Mouse (Mus musculus): ENCODE data around the gene Erc2. TPM values are rescaled to one million over a fixed set of nuclear protein-coding genes. Genes with fewer than 3 reads are reported as not detected.

Erc2 gene
- total and polyA plus RNA-seq, 3 experiments, result not detected

DNA sequence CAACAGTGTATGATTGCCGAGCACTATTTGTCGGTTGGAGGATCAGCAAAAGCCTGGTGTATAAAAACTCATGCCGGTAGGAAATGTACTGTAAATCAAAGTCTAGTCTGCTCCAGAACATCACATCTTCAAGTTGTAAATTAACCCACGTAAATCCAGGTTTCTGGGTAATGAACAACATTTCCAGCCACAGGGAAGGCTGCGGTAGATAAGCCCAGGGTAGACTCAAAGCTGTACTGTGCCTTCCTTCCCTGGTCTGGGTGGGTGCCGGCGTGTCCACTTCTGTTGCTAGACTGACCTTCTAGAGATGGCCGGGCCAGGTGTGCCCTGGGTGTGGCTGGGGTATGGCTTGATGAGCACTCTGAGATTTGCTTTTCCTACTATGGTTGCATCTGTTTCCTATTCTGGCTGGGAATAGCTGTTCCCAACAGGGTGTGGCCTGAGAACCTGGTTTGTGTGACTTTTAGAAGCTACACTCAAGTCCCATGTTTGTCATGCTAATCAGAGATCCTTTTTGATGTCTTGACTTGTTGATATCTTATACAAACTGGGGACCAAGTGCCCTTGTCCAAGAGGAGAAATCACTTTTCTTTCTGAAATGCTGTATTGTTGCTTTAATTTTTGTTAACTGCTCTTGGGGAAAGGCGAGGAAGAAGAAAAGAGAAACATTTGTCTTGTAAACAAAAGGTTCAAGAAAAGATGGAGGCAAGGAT lies 616.3 kb downstream of the Erc2 start:
- no peak for TF ChIP-seq MAFK (IDR thresholded peaks at IDR 0.05; ENCODE audit: insufficient replicate concordance, low read length)
- no peak for TF ChIP-seq ZC3H11A (IDR thresholded peaks at IDR 0.05; ENCODE audit: low read depth, low read length)
- no peak for DNase-seq (ENCODE audit: extremely low read depth)
- Histone ChIP-seq H3K9me3 (replicated peaks; ENCODE audit: low read length) (peaks cover 56% of the 10 kb centered on the region), H3K9ac (ENCODE audit: insufficient read depth, low read depth) (no peak overlapping the region), H3K36me3 (replicated peaks in 1 of 2; ENCODE audit: control insufficient read depth in 1 of 2, insufficient read depth in 1 of 2, low read length in 1 of 2) (no peaks in the 10 kb centered on the region), H3K27ac (ENCODE audit: insufficient read depth, low read depth) (no peak overlapping the region), H3K27me3 (replicated peaks) (no peaks in the 10 kb centered on the region), H3K4me3 (replicated peaks in 1 of 3; ENCODE audit: low read depth in 2 of 3, low read length in 2 of 3, poor library complexity in 1 of 3) (no peak overlapping the region), H3K4me1 (ENCODE audit: control insufficient read depth in 1 of 2, insufficient read depth in 2 of 2) (no peaks in the 10 kb centered on the region), H3K4me2 (ENCODE audit: insufficient read depth, low read depth, poor library complexity, severe bottlenecking) (no peak overlapping the region), H3K79me2 (replicated peaks; ENCODE audit: control insufficient read depth, extremely low read depth, insufficient read depth, poor library complexity, severe bottlenecking) (no peaks in the 10 kb centered on the region)
- dilution Hi-C loops (cut with MboI; ENCODE audit: extremely low pct_ligation_motif_present, extremely low pct_unique_long_range_greater_than_20kb, low sequenced_read_pairs) (no loop called here), in situ Hi-C loops (cut with MboI; ENCODE audit: low pct_ligation_motif_present, low pct_unique_long_range_greater_than_20kb, low sequenced_read_pairs) (no loop called here)

DNA sequence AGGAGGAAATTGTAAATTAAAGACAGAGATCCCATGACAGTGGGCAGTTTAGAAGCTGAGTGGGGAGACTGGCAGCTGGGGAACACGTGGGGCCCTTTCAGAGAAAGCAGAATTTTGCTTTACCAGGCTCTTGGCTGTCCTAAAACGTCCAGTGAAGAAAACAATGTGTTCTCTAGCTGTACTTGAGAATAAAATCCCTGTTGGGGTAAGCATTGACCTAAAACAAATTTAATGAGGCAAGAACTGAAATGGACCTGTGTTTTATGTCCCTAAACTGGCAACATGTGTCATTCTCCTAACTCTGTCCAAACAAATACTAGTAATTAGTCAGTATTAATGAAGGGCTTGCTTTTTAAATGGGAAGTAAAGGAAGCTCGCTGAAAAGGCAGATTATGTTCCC lies 617.9 kb downstream of the Erc2 start:
- Histone ChIP-seq H3K9me3 (replicated peaks; ENCODE audit: low read length) (peaks cover 54% of the 10 kb centered on the region), H3K4me2 (ENCODE audit: insufficient read depth, low read depth, poor library complexity, severe bottlenecking) (no peak overlapping the region), H3K27ac (ENCODE audit: insufficient read depth, low read depth) (no peak overlapping the region), H3K9ac (ENCODE audit: insufficient read depth, low read depth) (no peak overlapping the region), H3K79me2 (replicated peaks; ENCODE audit: control insufficient read depth, extremely low read depth, insufficient read depth, poor library complexity, severe bottlenecking) (no peaks in the 10 kb centered on the region), H3K4me3 (replicated peaks in 1 of 3; ENCODE audit: low read depth in 2 of 3, low read length in 2 of 3, poor library complexity in 1 of 3) (no peak overlapping the region), H3K4me1 (ENCODE audit: control insufficient read depth in 1 of 2, insufficient read depth in 2 of 2) (no peaks in the 10 kb centered on the region), H3K36me3 (replicated peaks in 1 of 2; ENCODE audit: control insufficient read depth in 1 of 2, insufficient read depth in 1 of 2, low read length in 1 of 2) (no peaks in the 10 kb centered on the region), H3K27me3 (replicated peaks) (no peaks in the 10 kb centered on the region)
- DNase-seq (ENCODE audit: extremely low read depth), result no peak
- TF ChIP-seq JUND (conservative IDR thresholded peaks at IDR 0.05; ENCODE audit: low read depth, low read length), result no peak
- TF ChIP-seq KAT2A (IDR thresholded peaks at IDR 0.05; ENCODE audit: insufficient replicate concordance, low read length), result no peak
- TF ChIP-seq JUN (IDR thresholded peaks at IDR 0.05; ENCODE audit: insufficient read depth, low read depth, low read length), result no peak
- TF ChIP-seq MEF2A (IDR thresholded peaks at IDR 0.05; ENCODE audit: borderline replicate concordance, low read depth, low read length), result no peak
- TF ChIP-seq MXI1 (IDR thresholded peaks at IDR 0.05; ENCODE audit: low read depth, low read length), result no peak
- no peak for TF ChIP-seq NRF1 (IDR thresholded peaks at IDR 0.05; ENCODE audit: low read depth, low read length)
- TF ChIP-seq ZC3H11A (IDR thresholded peaks at IDR 0.05; ENCODE audit: low read depth, low read length), result no peak
- no peak for TF ChIP-seq POLR2A (IDR thresholded peaks at IDR 0.05; ENCODE audit: low read depth, low read length)
- no peak for TF ChIP-seq MAZ (IDR thresholded peaks at IDR 0.05; ENCODE audit: low read depth, low read length)
- no peak for TF ChIP-seq HCFC1 (IDR thresholded peaks at IDR 0.05; ENCODE audit: low read depth, low read length)
- TF ChIP-seq SMC3 (IDR thresholded peaks at IDR 0.05; ENCODE audit: low read depth, low read length), result no peak
- TF ChIP-seq RCOR1 (conservative IDR thresholded peaks at IDR 0.05; ENCODE audit: low read depth, low read length), result no peak
- no peak for TF ChIP-seq ZKSCAN1 (IDR thresholded peaks at IDR 0.05; ENCODE audit: borderline replicate concordance, low read depth, low read length)
- no peak for TF ChIP-seq E2F4 (IDR thresholded peaks at IDR 0.05; ENCODE audit: insufficient replicate concordance, low read depth, low read length)
- no peak for TF ChIP-seq ZMIZ1 (IDR thresholded peaks at IDR 0.05; ENCODE audit: low read depth, low read length)
- TF ChIP-seq MAX (IDR thresholded peaks at IDR 0.05; ENCODE audit: low read length), result no peak
- dilution Hi-C loops (cut with MboI; ENCODE audit: extremely low pct_ligation_motif_present, extremely low pct_unique_long_range_greater_than_20kb, low sequenced_read_pairs) (no loop called here), in situ Hi-C loops (cut with MboI; ENCODE audit: low pct_ligation_motif_present, low pct_unique_long_range_greater_than_20kb, low sequenced_read_pairs) (no loop called here)

Data from CH12.LX (cell line).